Mouse (Mus musculus) sigmoid colon, adult 10 weeks (tissue): Measurements from ENCODE around the gene Crygn. TPM values are rescaled to one million over a fixed set of nuclear protein-coding genes. Genes with fewer than 3 reads are reported as not detected.

ENCODE experiments used
- polyA plus RNA-seq: library from polyadenylated mRNA; stranded (reverse); fragments of 350-450 nt; fragmentation: Illumina TruSeq; extraction: RNeasy Lipid Tissue Mini Kit (QIAGEN cat#74804); gene quantifications from one replicate; pipeline ENCODE4 v1.2.3, GENCODE M21; 2014; ENCODE audit warnings: low read depth, low replicate concordance

The Crygn gene
- not detected for polyA plus RNA-seq

DNA sequence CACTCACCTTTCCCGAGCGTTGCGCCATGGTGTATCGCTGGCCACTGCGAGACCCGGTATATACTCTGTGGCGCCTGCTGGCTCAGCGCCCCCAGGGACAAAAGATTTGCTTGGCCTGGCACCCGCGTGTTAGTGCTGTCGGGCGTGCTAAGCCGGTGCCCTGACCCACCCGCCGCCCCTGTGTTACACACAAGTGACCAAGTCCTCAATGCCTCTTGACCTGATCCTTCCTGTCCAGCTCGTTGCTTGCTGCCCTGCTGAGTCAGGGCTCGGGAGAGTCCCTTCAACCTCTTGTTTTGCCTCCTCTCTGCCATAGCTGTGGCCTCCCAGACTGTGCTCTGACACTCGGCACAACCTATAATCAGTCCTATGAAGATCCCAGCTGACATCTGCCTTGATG lies at the start of gene Crygn:
Gene Crygn, minus strand, starts transcription at position 193 of the 400 bp plus-strand sequence.

GRCm38 (mm10) chr5:24730488-24730871 lies 27.3 kb downstream of the Crygn start, which contains the start of gene Wdr86:
TSS of gene Wdr86 (minus strand) at chr5:24730727.

Other genes with a start within 250 kb of the Crygn start
- gene Gbx1, start 230.8 kb downstream of the Crygn start, polyA plus RNA-seq: not detected
- not detected for gene Asb10, start 217.0 kb downstream of the Crygn start, polyA plus RNA-seq
- not detected for gene 4931409K22Rik, start 201.2 kb downstream of the Crygn start, polyA plus RNA-seq
- gene Abcf2, start 180.5 kb downstream of the Crygn start, polyA plus RNA-seq: 6.9 TPM
- 0.79 TPM for gene Chpf2, start 171.3 kb downstream of the Crygn start, polyA plus RNA-seq
- 1.2 TPM for gene Smarcd3, start 133.6 kb downstream of the Crygn start, polyA plus RNA-seq
- 39.2 TPM for gene Nub1, start 72.5 kb downstream of the Crygn start, polyA plus RNA-seq
- not detected for gene Wdr86, start 27.3 kb downstream of the Crygn start, polyA plus RNA-seq
- gene Rheb, start 84.6 kb upstream of the Crygn start, polyA plus RNA-seq: 388 TPM